Mouse (Mus musculus) inflammation-experienced regulatory T-cells, adult 6 months (primary cell): ENCODE data around the gene Pdxp. TPM values are rescaled to one million over a fixed set of nuclear protein-coding genes. Genes with fewer than 3 reads are reported as not detected.

Experiments used
- ATAC-seq: one replicate; pipeline ENCODE4 v1.8.0; 2017
- polyA plus RNA-seq, 3 experiments: library from polyadenylated mRNA; unstranded; fragments of 100-300 nt; shearing (Covaris generic); gene quantifications; one replicate each; pipeline ENCODE4 v1.2.1; 2017

The Pdxp gene
- polyA plus RNA-seq, 3 experiments from 2014 or later: 0.94 to 3.8 (median 3.3) TPM

- ATAC-seq: peak; percentile 78
These were observed 14.2 kb downstream of the Pdxp start for GRCm38 (mm10) chr15:78927788-78928457.

- no peak for ATAC-seq
These were observed 14.8 kb downstream of the Pdxp start for GRCm38 (mm10) chr15:78928539-78928938.

GRCm38 (mm10) chr15:78930192-78930706 lies 16.5 kb downstream of the Pdxp start:
- no peak for ATAC-seq

GRCm38 (mm10) chr15:78930801-78931426 lies 17.2 kb downstream of the Pdxp start:
- ATAC-seq: no peak

DNA sequence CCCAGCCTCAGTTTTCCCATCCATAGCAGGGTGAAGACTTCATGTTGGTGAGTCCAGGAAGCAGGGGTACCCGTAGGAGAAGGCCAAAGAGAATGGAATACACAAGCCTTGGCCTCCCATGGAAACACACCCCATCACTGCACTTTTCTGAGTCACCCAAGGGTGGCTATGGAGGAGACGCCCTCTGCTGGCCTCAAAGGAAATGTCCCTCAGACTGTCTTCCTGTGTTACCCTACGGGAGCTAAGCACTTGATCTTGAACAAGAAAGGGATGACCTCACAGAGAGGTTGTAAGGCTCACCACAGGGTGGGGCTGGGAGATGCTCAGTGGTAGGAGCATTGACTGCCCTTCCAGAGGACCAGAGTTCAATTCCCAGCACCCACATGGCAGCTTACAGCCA lies 17.9 kb downstream of the Pdxp start:
- peak; percentile 60 for ATAC-seq

- ATAC-seq: peak; percentile 90
These were observed 21.1 kb downstream of the Pdxp start, which contains the start of gene Nol12 for GRCm38 (mm10) chr15:78934784-78935320. Gene Nol12, plus strand, starts transcription at chr15:78934933.

GRCm38 (mm10) chr15:78936403-78936802 lies 22.7 kb downstream of the Pdxp start:
- no peak for ATAC-seq

- no peak for ATAC-seq
These were observed 23.6 kb downstream of the Pdxp start for GRCm38 (mm10) chr15:78937311-78937710.

- no peak for ATAC-seq
These were observed 24.2 kb downstream of the Pdxp start for GRCm38 (mm10) chr15:78937963-78938362.

GRCm38 (mm10) chr15:78940325-78940724 lies 26.6 kb downstream of the Pdxp start:
- ATAC-seq: no peak

GRCm38 (mm10) chr15:78942663-78943062 lies 28.9 kb downstream of the Pdxp start:
- peak; percentile 32 for ATAC-seq

- no peak for ATAC-seq
These were observed 32.5 kb downstream of the Pdxp start for GRCm38 (mm10) chr15:78946232-78946631.

GRCm38 (mm10) chr15:78947657-78948056 lies 33.9 kb downstream of the Pdxp start, which contains the start of gene Triobp:
Gene Triobp, plus strand, starts transcription at chr15:78947724.
- ATAC-seq: no peak

GRCm38 (mm10) chr15:78948152-78948725 lies 34.5 kb downstream of the Pdxp start:
- ATAC-seq: no peak

DNA sequence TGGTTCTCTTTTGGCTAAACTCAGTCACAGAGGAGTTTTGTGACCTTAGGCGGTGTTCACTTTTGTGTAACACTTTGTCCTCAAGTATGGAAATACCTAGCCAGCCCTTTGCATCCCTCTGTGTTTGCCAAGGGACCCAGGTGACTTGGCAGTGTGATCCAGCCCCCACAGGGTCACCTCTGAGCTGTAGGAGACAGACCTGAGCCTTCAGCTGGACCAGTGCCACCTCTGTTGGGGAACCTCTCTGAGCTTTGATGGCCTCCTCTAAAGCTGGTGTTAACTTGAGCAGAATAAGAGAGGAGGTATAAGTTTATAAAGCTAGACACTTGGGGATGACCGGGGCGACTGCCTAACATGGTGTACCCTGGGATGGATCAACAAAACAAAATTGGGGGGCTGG lies 35.2 kb downstream of the Pdxp start:
- no peak for ATAC-seq

- no peak for ATAC-seq
These were observed 41.9 kb downstream of the Pdxp start for GRCm38 (mm10) chr15:78955663-78956062.

DNA sequence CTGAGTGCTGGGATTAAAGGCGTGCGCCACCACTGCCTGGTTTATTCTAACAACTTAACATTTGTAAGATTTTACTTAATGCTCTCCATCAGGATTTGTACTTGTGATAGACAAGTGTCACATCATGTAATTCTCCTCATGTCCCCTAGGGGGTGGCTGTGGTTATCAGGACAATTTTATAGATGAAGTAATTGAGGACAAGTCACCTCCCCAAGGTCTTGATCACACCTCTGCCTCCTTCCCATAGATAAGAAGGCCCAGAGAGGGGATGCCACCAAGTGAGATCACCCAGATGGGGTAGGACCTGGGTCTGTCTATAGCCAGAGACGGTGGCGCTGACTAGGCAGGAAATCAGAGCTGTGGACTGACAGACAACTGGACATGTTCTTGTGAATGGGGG lies 42.6 kb downstream of the Pdxp start:
- no peak for ATAC-seq

DNA sequence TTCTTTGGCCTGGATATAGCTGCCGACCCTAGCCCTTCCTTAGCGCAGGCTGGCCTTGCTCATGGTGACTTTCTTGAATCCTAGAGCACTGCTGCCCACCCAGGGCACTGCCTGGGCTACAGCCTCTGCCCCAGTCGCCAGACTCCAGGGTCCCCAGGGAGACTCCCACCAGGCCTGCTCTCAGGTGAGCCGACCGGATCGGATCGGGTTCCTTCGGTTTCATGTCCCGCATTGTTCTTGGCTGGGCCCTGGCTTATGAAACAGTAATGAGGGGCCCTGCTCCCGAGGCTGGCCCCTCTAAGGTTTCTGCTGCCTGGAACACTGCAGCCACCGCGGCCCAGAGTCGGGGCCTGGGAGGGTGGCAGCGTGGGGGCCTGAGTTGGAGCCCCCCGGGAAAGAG lies 43.3 kb downstream of the Pdxp start:
- no peak for ATAC-seq

GRCm38 (mm10) chr15:78959537-78959936 lies 45.8 kb downstream of the Pdxp start:
- no peak for ATAC-seq

DNA sequence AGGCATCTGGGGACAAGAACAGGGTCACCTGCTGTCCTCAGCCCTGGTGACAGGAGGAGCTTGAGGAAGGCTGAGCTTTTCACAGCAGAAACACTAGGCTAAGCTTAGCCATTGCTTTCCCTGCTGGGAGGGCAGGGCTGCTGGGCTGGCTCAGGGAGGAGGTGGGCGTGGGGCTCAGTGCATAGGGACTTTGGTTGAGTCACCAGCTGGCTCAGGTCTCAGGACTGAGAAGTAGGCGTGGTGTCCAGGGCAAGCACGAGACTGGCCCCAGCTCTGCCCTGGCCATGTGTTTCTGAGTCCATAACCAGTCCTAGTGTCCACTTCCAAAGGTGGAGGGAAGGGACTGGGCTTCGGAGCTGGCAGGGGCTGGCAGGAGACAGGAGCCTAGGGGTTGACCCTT lies 46.4 kb downstream of the Pdxp start:
- ATAC-seq: no peak

- ATAC-seq: no peak
These were observed 49.2 kb downstream of the Pdxp start for GRCm38 (mm10) chr15:78962885-78963284.
